Mouse (Mus musculus) cerebellum, adult 9-10 months (tissue): ENCODE results near the gene Mcat.
A peak's percentile ranks its signal among the peaks of the same experiment; 100 is the strongest.

Experiments used
- DNase-seq: peaks from one replicate; pipeline ENCODE4 v3.0.0; 2022

Mcat gene

DNA sequence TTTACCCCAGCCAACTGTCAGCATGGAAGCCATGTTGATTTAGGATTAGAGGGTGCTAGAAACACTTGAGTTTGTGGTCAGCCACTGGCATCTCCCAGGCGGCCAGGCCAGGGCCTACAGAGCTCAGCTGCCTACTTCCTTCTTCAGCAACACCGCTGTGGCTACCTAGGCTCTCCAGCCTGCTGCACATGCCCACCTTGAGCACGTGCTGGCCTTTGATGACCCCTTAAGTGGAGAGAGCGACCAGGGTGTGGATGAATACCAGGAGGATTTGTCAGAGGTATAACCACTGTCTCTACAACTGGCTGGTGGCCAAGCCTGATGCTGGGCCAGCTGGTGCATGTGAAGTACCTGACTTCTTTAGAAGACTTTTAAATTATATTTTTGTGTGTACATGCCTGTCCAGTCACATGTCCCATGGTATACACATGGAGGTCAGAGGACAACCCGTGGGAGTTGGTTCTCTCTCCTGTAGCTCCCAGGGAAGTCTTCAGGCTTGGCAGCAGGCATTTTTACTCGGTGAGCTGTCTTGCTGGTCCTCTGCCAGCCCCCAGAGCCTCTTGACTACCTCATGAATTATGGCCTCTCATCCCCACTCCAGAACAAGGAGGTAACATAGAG lies 11.3 kb upstream of the Mcat start:
- DNase-seq = no peak

DNA sequence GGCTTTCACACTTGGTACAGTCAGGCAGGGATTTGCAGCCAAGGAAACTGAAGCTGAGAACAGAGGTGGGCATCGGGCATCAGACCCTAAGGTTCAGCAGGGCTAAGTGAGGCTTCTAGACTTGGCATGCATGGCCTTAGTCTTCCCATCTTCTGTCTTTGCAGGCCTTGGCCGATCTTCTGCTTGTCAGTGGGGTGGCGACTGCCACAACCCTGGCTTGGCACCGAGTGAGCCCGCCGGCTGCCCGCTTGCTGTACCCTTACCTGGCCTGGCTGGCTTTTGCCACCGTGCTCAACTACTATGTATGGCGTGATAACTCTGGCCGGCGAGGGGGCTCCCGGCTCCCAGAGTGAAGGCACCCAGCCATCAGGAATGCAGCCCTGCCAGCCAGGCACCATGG lies 10.0 kb upstream of the Mcat start:
- DNase-seq = peak; percentile 39

DNA sequence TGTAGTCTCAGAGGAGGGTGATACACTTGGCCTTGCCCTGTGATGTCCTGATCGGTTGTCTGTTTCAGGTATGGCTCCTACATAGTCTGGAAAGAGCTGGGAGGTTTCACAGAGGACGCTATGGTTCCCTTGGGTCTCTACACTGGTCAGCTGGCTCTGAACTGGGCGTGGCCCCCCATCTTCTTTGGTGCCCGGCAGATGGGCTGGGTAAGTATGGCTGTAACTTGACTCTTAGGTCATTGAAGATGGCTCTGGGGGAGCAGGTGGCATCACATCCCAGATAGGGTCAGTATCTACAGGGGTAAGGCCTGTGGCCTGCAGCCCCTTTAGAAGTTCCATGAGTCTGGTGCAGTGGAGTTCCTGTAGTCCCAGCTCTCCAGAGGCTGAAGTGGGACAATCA lies 8.5 kb upstream of the Mcat start:
- DNase-seq = no peak

DNA sequence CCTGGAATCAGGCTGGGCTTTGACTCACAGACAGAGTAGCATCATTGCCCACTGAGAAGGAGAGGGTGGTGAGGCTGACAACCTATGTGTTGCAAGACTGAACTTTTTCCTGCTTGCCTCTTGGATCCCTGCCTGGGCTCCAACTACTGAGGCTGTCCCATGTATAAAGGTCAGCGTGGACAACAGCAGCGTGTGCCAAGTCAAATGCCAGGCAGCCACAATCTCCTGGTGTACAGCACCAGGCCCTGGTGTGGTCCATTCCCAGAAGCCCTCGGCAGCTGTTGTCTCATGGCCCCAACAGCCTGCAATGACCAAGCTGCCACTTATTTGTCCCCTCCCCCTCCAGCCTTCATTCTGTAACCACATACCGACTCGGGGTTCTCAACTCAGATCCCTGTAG lies 8.0 kb upstream of the Mcat start:
- no peak for DNase-seq

DNA sequence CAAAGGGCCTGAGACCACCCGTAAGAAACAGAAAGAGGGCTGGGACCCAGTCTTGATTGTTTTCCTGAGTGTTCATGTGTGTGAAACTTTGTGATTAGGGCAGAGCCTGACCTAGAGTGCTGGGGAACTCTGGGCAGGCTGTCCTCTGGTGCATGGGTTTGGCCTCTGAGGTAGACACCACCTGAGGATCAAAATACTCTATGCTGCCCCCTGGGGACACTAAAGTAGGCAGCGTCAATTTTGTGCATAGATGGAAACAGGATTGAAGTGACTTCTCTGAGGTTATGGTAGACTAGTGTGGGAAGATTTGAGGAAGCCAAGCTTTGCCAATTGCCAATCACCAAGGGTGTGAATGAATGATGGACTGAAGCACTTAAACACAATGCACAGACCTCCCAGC lies 7.1 kb upstream of the Mcat start:
- DNase-seq = no peak

DNA sequence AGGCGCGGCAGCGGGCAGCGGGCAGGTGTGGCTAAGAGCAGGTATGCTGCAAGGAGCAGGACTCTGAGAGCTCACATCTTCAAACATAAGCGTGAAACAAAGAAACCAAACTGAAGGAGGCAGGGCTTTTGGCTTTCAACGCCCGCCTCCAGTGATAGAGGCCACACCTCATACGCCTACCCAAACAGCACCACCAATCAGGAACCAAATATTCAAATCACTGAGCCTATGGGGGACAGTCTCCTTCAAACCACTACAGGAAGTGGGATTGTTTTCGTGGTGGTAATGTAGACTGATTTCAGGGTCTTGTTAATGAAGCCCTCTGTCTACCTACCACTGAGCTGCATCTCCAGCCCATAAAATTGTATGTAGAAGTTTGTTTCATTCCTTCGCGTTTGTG lies 6.1 kb upstream of the Mcat start:
- DNase-seq = no peak

DNA sequence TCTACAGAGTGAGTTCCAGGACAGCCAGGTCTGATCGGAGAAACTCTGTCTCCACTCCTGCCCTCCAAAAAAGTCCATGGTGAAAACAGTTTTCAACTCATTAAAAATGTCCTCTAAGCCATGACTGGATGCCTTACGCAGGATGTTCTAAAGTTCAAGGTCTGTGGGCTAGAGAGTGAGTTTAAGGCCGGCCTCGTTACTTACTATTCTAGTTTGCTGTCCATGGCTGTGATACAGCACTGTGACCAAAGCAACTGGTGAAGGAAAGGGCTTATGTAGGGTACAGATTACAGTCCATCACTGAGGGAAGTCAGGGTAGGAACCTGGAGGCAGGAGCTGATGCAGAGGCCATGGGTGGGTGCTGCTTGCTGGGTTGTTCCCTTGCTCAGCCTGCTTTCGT lies 5.0 kb upstream of the Mcat start:
- DNase-seq = no peak

DNA sequence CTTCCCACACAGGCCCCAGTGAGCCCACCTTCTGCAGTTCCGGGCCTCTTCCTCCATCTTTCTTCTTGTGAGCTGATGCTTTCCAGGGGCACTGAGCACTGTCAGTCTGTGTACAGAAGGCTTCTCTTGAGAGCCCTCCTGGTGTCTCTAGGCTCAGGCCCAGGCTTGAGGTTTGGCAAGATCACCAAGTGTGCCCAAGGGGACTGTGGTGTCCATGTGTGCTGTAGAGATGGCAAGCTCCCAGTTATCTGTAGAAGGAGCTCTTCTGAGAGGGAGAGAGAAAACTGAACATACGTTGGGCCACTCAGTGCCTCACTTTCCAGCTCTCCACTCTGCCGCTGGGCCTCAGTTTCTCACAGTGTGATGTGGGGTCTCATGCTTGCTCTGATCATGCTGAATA lies 4.1 kb upstream of the Mcat start:
- DNase-seq = no peak

DNA sequence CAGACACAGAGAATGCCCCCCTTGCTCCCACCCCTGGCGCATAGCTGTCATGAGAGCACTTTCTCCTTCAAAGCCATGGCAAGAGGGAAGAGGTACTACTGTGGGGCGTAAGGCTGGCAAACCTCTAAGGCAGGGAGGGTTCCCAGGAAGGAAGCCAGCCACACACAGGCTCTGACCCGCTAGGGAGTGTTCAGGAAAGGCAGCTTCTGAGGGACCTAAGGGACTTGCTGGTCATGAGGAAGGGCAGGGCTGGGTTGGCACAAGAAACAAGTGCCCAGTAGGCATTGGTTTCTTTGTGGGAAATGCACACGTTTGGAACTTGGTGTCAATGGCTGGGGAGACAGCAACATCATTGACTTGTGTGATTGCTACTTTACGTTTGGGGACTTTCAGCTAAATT lies 2.4 kb upstream of the Mcat start:
- no peak for DNase-seq

DNA sequence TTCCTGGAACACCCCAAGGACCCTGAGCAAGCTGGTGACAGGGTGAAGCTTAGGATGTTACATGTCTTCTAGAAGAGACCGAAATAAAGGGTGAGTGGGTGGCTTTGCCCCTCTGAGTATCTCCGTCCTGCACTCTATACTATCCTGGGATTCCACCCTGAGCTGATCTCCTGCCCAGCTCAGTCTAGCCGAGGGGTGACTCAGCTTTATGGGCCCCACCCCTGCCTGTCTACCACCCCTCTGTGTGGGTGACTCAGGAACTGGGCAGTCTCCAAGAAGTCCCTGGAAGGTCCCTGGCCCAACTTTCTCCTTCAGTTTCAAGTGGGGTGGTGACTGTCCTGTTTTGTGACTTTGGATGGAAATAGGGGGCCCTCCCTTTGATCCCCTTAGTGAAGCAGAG lies 1.8 kb upstream of the Mcat start:
- no peak for DNase-seq

DNA sequence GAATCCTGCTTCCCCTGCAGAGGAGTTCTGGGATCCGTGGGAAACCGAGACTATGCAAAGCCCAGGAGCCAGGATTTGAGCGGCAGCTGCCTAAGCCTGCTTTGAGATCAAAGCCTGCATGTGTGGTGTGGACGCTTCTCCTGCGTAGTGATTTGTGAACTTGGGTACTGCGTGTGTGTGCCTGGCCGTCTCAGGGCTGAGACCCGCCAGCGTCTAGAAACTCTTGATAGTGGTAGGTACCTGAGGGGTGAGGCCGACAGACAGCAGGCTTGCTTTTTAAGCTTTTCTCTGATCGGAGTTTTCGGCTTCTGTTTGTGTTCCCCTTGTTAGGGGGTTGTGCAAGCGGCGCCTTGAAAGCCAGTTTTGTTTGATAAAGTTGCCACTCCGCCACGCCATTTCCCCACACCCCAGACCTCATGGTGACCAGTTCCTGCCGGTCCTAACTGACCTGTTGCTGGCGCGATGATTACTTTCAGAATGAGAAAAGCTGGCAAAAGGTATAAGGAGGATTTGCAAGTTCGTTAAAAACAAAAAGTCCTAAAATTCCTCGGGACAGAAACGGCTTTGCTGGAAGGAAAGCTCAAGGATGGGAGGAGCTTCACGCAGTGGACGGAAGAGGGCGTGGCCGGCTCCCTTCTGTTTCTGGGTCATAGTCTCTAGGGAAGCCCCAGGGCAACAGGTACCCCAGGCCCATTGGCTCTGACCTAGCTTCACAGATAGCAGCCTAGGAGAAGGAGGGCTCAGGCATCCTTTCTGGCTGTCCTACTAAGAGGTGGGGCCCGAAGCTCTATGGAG lies 467 bp upstream of the Mcat start:
- DNase-seq = no peak

DNA sequence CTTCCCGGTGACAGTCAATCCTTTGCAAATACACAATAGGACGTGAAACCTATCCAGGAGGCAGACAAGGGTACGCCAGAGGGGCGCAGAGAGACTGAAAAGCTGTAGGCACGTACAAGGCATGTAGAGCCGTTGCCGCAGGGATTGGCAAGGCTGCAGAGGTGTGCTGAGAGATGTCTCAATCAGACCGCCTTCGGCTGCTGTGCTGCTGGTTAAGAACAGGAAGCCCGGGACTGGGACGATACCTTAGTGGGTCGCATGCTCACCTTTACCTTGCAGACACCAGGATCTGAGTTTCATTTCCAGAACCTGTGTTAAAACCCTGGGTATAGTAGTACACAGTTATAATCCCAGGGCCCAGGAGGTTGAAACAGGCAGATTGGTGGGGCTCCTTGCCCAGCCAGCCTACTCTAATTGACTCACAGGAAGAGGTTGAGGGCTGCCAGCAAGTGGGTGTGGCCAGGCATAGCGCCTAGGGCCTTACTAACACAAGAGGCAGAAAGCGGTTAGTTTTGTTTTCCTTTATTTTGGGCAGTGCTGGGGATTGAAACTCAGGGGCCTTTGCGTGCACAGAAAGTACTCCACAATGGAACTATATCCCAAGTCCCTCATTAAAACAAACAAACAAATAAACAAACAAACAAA lies 839 bp downstream of the Mcat start:
- DNase-seq = no peak

DNA sequence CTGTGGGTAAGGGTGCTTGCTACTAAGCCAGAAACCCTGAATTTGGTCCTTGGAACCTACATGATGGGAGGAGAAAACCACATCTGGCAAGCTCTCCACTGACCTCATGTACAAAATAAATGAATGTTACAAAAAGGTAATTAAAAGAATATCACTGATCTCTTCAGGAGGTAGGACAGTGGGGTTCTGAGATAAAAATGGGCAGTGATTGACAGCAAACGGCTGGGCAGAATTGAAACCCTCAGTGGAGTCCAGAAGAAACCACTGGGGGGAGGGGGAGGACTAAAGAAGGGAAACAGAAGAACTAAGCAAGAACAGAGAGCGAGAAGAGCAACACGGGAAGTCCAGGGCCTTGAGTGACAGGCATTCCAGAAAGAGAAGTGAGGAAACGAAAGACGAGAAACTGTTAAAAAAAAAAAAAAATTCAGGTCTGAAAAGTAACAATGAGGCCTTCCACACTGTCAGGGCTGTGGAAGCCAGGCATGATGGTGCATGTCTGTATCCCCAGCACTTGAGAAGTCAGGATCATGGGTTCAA lies 2.6 kb downstream of the Mcat start:
- no peak for DNase-seq

DNA sequence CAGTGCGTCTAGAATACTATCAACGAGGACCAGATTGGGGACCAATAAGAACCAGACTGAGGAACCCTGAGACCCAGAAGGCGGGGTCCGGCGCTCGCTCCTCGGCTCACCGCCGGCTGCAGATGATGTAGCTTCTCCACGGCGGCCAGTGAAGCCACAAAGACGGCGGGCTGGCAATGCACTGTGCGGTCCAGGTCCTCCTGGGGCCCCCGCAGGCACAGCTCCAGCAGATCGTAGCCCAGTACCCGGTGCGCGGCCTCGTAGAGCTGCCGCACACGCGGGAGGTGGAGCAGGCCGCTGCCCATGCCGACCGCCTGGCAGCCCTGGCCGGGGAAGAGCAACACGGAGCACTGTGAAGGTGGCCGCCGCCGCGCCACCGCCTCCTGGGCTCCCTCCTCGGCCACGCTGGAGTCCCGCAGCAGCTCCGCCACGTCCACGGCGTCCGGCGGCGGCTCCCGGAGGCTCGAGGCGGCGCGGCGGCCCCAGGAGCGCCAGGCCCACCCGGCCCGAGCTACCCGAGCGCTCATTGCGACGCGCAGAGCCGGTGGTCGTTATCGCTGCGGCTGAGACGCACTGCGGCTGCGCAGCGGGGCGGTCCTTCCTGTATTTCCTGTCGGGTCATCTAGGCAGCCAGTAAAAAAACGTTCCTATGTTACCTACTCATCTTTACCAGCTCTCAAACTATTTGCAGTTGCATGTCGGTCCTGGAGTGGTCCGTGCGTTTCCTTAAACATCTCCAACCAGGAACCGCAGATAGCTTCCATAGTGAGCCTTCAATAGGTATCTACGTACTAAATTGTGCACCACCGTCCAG lies 8.2 kb downstream of the Mcat start:
- peak; percentile 86 for DNase-seq

DNA sequence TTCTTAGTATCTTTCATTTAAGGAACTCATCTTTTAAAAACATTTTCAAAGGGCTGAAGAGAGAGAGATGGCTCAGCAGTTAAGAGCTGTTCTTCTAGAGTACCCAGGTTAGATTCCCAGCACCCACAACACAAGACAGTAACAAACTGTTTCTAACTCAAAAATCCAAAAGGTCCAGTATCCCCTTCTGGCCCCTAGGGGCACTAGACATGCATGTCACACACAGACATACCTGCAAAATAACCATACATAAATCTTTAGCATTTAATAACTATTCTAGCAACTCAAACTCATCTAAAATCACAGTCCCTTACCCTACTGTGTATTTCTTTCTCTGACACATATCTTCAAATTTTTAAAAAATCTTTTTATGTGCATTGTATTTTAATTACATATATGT lies 9.8 kb downstream of the Mcat start:
- no peak for DNase-seq

DNA sequence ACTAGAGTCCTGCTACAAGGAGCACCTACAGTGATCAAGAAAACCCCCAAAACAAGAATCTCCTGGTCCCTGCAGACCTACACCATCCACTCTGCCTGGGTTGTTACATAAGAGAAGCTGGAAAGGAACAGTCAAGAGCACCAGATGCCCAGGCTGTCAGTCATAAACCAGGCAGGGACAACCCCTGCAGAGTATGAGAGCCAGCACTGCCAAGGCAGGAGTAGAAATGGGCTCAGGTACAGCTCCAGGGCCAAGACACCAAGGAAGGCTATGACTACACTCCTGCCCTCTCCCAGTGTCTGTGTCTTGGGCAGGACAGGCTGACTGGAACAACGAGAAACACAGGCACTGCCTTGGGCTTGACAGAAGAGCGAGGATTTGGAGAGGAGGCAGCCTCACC lies 13.4 kb downstream of the Mcat start:
- DNase-seq = no peak

DNA sequence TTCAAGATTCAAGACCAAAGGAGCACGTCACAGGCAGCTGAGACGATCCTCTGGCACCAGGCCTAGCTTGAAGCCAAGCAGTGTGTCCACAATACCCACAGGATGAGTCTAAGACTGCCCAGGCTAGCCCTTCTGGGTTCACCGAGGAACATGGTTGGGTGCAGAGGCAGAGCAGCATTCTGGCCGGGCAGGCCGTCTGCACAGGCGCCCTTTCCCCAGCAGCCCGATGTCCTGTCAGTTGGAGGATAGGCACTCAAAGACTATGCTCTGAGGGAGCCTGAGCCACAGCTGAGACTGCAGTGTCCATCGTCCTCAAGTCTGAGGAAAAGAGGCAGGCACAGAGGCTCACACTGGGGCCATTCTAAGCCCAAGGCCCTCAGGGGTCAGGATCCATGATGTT lies 16.4 kb downstream of the Mcat start:
- DNase-seq = no peak

DNA sequence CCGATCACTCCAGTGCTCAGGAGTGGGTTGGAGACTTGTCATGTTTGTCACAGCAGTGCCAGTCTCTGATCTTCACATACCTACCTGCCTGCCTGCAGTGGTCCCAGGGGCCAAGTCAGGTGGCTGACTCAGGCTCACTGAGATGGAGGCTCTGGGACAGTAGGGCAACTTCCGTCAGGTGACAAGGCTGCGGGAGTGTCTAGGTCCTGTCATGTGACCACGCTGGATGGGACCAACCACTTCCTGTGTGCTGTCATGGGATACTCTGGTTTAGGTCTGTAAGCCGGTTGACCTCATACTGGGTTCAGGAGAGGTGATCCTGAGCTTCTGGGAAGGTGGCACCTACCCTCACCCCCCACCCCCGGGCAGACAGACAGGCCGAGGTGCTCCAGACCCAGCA lies 17.6 kb downstream of the Mcat start:
- no peak for DNase-seq

DNA sequence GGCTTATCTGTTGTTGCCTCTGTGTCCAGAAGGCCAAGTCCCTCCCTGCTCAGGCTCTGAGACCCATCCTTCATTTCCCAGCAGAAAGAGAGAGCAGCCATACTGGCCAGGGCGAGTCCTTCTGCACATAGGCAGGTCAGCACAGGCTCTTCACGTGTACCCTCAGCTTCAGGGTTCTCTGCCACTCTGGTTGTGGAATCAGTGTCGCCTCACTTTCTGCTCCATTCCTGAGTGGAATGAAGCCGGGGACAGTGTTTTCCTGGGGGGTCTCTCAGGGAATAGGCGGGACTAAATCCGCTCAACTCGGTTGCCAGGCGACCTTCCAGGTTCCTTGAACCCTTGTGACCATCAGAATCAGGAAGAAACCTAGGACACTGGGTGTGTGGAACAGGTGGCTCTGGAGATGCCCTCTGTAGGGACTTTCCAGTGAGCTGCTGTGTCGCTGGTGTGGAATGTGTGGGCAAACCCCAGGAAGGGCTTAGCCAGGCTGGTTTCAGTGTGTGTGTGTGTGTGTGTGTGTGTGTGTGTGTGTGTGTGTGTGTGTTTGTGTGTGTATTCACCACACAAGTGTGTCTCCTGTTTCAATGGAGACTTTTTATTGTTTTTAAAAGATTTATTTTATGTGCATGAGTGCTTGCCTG lies 21.8 kb downstream of the Mcat start:
- no peak for DNase-seq

DNA sequence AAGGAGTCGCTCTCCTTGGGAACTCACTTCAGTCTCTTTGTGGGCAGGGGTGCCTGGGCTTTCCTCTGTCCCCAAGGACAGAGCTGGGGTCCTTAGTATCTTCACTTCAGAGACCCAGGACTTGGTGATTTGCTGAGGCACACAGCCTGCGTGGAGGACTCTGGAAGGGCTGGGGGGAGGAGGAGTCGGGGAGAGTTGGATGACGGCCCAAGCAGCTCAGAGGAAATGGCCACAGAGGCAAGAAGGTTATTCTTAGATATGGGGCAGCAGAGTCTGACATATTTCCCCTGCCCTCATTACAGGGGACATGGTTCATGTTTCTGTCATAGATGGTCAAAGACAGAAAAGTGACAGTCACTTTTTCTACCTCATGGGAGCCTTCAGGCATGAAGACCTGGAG lies 23.7 kb downstream of the Mcat start:
- DNase-seq = no peak

DNA sequence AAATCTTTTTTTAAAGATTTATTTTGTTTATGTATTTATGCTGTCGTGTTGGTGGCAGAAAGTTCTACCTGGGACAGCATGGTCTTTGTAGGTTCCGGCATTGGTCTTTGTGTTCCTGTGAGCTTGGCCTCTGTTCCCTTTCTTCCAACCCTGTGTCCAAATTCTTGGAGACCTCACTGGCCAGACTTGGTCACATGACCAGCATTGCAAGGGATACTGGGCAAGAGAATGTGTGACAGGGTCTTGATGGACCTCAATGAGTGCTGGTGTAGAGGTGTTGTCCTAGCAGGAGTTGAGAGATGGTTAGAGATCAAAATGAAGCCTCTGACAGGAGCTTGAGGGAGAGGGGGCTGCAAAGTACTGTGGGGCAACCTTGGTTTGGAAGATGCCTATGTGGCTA lies 24.7 kb downstream of the Mcat start:
- DNase-seq = no peak

DNA sequence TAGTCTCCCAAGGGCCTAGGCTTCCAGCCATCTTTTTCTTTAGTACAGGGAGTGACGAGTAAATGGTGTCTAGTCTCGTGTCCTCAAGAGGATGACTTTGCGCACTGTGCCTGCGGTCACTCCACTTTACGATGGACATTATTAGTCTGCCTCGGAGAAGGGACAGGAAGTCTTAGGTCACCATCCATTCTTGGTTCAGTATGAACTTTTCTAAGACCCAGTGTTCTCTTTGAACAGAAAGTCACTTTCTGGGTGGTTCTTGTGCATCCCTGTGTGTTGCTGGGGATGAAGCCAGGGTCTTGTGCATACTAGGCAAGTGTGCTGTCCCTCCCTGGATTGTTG lies 27.7 kb downstream of the Mcat start:
- DNase-seq = no peak
